Mouse (Mus musculus) hindbrain, postnatal 0 days (tissue): ENCODE results near the gene Sh3d21. TPM values are rescaled to one million over a fixed set of nuclear protein-coding genes. Genes with fewer than 3 reads are reported as not detected.

Experiments used
- ATAC-seq: fragments of 200-750 bp; cut with Nextera tagmentation; 2 replicates; pipeline ENCODE4 v1.8.0; 2017; ENCODE audit warnings: mild to moderate bottlenecking, moderate TSS enrichment, moderate library complexity
- DNase-seq: peaks from one replicate; pipeline ENCODE4 v3.0.0-alpha.2; 2015; ENCODE audit warnings: low spot score
- H3K27ac ChIP-seq: fragments of 300-500 bp; sonication (generic); 2 replicates; pipeline ENCODE4 v1.5.1; 2014; ENCODE audit warnings: mild to moderate bottlenecking
- H3K27me3 ChIP-seq: fragments of 300-500 bp; sonication (generic); 2 replicates; pipeline ENCODE4 v1.6.1; 2014; ENCODE audit warnings: low read length, mixed read lengths; ENCODE audit not compliant: insufficient read depth
- H3K36me3 ChIP-seq: fragments of 300-500 bp; sonication (generic); 2 replicates; pipeline ENCODE4 v1.6.1; 2014; ENCODE audit warnings: low read length, mixed read lengths; ENCODE audit not compliant: insufficient read depth
- H3K4me1 ChIP-seq: fragments of 300-500 bp; sonication (generic); 2 replicates; pipeline ENCODE4 v1.6.1; 2014; ENCODE audit warnings: antibody characterized with exemption, low read length, mixed read lengths; ENCODE audit not compliant: insufficient read depth
- H3K4me2 ChIP-seq: fragments of 300-500 bp; sonication (generic); 2 replicates; pipeline ENCODE4 v1.6.1; 2014; ENCODE audit warnings: low read depth, mild to moderate bottlenecking, low read length, moderate library complexity, mixed read lengths
- H3K4me3 ChIP-seq: fragments of 300-500 bp; sonication (generic); 2 replicates; pipeline ENCODE4 v1.5.1; 2014; ENCODE audit warnings: low read length
- H3K9ac ChIP-seq: fragments of 300-500 bp; sonication (generic); replicated peaks from 2 replicates; pipeline ENCODE4 v1.6.1; 2014; ENCODE audit warnings: mild to moderate bottlenecking, low read length, moderate library complexity, mixed read lengths
- H3K9me3 ChIP-seq: fragments of 300-500 bp; sonication (generic); 2 replicates; pipeline ENCODE4 v1.6.1; 2016; ENCODE audit warnings: low read length, mixed read lengths
- CTCF ChIP-seq: IDR thresholded peaks from 2 replicates; pipeline ENCODE4 v1.5.1; 2016; ENCODE audit warnings: antibody characterized with exemption, control low read depth, low read depth
- WGBS: fragments of 180-500 bp; shearing (Covaris S2); extraction: QIAGEN DNeasy Blood & Tissue Kit; methylation state at CpG from one replicate; pipeline ENCODE4 v1.1.7; 2014; 5-methylcytosine and 5-hydroxymethylcytosine counted together
- polyA plus RNA-seq: library from polyadenylated mRNA; unstranded; fragments of >200 nt; fragmentation: Nextera tagmentation; extraction: Ambion mirVana; gene quantifications from 2 replicates; pipeline ENCODE4 v1.2.1, GENCODE M21; 2015
- total RNA-seq: library from RNA; depleted of rRNA; stranded (reverse); fragments of >200 nt; gene quantifications from 2 replicates; pipeline ENCODE4 v1.2.3, GENCODE M21; 2014

Sh3d21 gene
- total and polyA plus RNA-seq, 2 experiments from 2014 or later, result 0.63 to 2.2 TPM

GRCm38 (mm10) chr4:126161986-126162385 lies 1.3 kb downstream of the Sh3d21 start:
- H3K27ac ChIP-seq, result no peak overlapping the region
- no peak for DNase-seq
- TF ChIP-seq CTCF, result no peak
- WGBS, result 64% methylated on average over 8 of the region's 9 CpGs
- peak; percentile 5; the same call in 1 of the 2 replicates for ATAC-seq
- H3K36me3 ChIP-seq, result peaks cover 6% of the 10 kb centered on the region; the same call in 1 of the 2 replicates
- peak overlapping the region; percentile 59; the same call in 1 of the 2 replicates for H3K4me3 ChIP-seq
- no peaks in the 10 kb centered on the region for H3K9me3 ChIP-seq
- H3K27me3 ChIP-seq, result no peaks in the 10 kb centered on the region
- peak overlapping the region; percentile 100 for H3K4me2 ChIP-seq
- no peak overlapping the region for H3K9ac ChIP-seq
- 0 out of 2 replicates have a peak, but pooled peaks cover 5% of the 10 kb centered on the region for H3K4me1 ChIP-seq

GRCm38 (mm10) chr4:126161456-126161855 lies 1.8 kb downstream of the Sh3d21 start:
- Histone ChIP-seq H3K4me3 (no peak overlapping the region), H3K4me1 (0 out of 2 replicates have a peak, but pooled peaks cover 5% of the 10 kb centered on the region), H3K27ac (no peak overlapping the region), H3K36me3 (peaks cover 6% of the 10 kb centered on the region; the same call in 1 of the 2 replicates), H3K4me2 (no peak overlapping the region), H3K9me3 (no peaks in the 10 kb centered on the region), H3K27me3 (no peaks in the 10 kb centered on the region), H3K9ac (no peak overlapping the region)
- no peak for DNase-seq
- TF ChIP-seq CTCF, result no peak
- 90% methylated on average over 6 of the region's 6 CpGs for WGBS
- ATAC-seq, result no peak

GRCm38 (mm10) chr4:126160981-126161380 lies 2.3 kb downstream of the Sh3d21 start:
- Histone ChIP-seq H3K4me1 (0 out of 2 replicates have a peak, but pooled peaks cover 5% of the 10 kb centered on the region), H3K4me2 (no peak overlapping the region)
- ATAC-seq, result no peak

GRCm38 (mm10) chr4:126159455-126159854 lies 3.8 kb downstream of the Sh3d21 start:
- H3K9ac ChIP-seq, result no peak overlapping the region
- H3K9me3 ChIP-seq, result no peaks in the 10 kb centered on the region
- H3K4me2 ChIP-seq, result no peak overlapping the region
- no peak for TF ChIP-seq CTCF
- no peaks in the 10 kb centered on the region for H3K27me3 ChIP-seq
- 56% methylated on average over 8 of the region's 8 CpGs for WGBS
- 0 out of 2 replicates have a peak, but pooled peaks cover 5% of the 10 kb centered on the region for H3K4me1 ChIP-seq
- no peak for ATAC-seq
- no peak overlapping the region for H3K27ac ChIP-seq
- H3K4me3 ChIP-seq, result no peak overlapping the region
- peak; percentile 49 for DNase-seq
- no peaks in the 10 kb centered on the region for H3K36me3 ChIP-seq

More at GRCm38 (mm10) chr4:126160981-126161380, 2.3 kb downstream of the Sh3d21 start:
- H3K9me3 ChIP-seq, result no peaks in the 10 kb centered on the region
- H3K27ac ChIP-seq, result no peak overlapping the region
- no peak overlapping the region for H3K4me3 ChIP-seq
- DNase-seq, result no peak
- H3K27me3 ChIP-seq, result no peaks in the 10 kb centered on the region
- H3K9ac ChIP-seq, result no peak overlapping the region
- peaks cover 5% of the 10 kb centered on the region; the same call in 1 of the 2 replicates for H3K36me3 ChIP-seq
- TF ChIP-seq CTCF, result no peak
- 93% methylated on average over 8 of the region's 8 CpGs for WGBS

GRCm38 (mm10) chr4:126157562-126157961 lies 5.7 kb downstream of the Sh3d21 start:
- H3K27me3 ChIP-seq, result no peaks in the 10 kb centered on the region
- H3K27ac ChIP-seq, result no peak overlapping the region
- no peaks in the 10 kb centered on the region for H3K36me3 ChIP-seq
- TF ChIP-seq CTCF, result peak; percentile 43
- 91% methylated on average over 6 of the region's 6 CpGs for WGBS
- DNase-seq, result no peak
- no peaks in the 10 kb centered on the region for H3K9me3 ChIP-seq
- ATAC-seq, result no peak
- no peak overlapping the region for H3K9ac ChIP-seq
- H3K4me1 ChIP-seq, result no peaks in the 10 kb centered on the region
- no peak overlapping the region for H3K4me2 ChIP-seq
- no peak overlapping the region for H3K4me3 ChIP-seq

GRCm38 (mm10) chr4:126156617-126157016 lies 6.7 kb downstream of the Sh3d21 start:
- peak; percentile 72 for TF ChIP-seq CTCF
- Histone ChIP-seq H3K27ac (no peak overlapping the region), H3K4me2 (no peak overlapping the region), H3K27me3 (no peaks in the 10 kb centered on the region), H3K4me3 (no peak overlapping the region), H3K36me3 (no peaks in the 10 kb centered on the region), H3K9ac (no peak overlapping the region), H3K4me1 (no peaks in the 10 kb centered on the region), H3K9me3 (no peaks in the 10 kb centered on the region)
- 53% methylated on average over 5 of the region's 5 CpGs for WGBS
- no peak for DNase-seq
- no peak for ATAC-seq

GRCm38 (mm10) chr4:126155869-126156268 lies 7.4 kb downstream of the Sh3d21 start:
- ATAC-seq, result no peak
- Histone ChIP-seq H3K4me1 (no peaks in the 10 kb centered on the region), H3K9me3 (no peaks in the 10 kb centered on the region), H3K27ac (peak overlapping the region; percentile 46; the same call in 1 of the 2 replicates), H3K27me3 (no peaks in the 10 kb centered on the region), H3K36me3 (no peaks in the 10 kb centered on the region), H3K9ac (no peak overlapping the region), H3K4me2 (no peak overlapping the region), H3K4me3 (no peak overlapping the region)
- DNase-seq, result no peak
- WGBS, result 74% methylated on average over 2 of the region's 2 CpGs
- no peak for TF ChIP-seq CTCF
